Mouse (Mus musculus): ENCODE data around the gene Prickle4. TPM values are rescaled to one million over a fixed set of nuclear protein-coding genes. Genes with fewer than 3 reads are reported as not detected.

Gene Prickle4
- polyA plus RNA-seq (2015; fragmentation: Nextera tagmentation; extraction: Ambion mirVana): 0.34 and 0.42 TPM in 2 replicates

DNA sequence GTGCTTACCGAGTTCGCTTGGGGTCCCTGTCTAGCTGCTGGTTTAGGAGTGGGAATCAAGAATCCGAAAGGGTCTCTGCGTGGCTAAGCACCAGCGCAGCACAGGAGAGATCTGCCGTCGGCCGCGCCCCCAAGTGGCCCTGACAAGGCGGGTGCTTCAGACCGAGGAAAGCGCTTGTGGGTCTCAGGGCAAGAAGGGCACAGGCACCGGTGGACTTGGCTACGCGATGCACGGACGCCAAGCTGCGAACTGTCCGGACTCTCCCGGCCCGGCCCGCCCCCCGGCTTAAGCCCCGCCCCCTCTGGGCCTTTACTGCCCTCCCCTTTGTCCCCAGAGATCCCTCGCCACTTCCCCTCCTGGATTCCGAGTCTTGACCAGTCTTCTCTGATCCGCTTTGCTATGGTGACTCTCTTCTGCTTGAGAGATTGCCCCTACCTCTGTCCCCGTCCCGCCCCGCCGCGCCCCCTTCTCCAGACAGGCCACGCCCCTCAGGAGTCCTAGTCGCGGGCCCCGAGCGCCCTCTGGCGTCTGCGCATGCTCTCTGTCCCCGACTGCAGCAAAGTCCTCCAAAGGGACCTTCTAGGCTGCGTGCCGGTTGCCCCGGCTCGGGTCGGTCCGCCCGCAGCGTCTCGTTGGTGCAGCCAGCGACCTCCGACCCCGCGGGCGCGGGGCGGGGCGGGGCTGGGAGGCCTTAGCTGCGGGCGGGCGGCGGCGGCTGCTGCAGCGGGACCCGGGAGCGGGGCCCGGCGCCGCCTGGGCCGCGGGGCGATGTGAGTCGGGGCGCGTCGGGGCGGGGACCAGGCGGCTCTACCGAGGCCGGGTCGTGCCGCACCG, at the start of gene Prickle4:
Gene Prickle4 (minus strand): TSS at position 234 of the 834 bp plus-strand sequence.
- H3K4me3 ChIP-seq (replicated peaks): peak within 1 kb of the TSS; percentile 78
- no peaks in the 10 kb centered on the region for H3K36me3 ChIP-seq
- H3K4me2 ChIP-seq: peak within 1 kb of the TSS; percentile 95
- peak within 1 kb of the TSS; percentile 65; the same call in 1 of the 2 replicates for H3K27ac ChIP-seq
- WGBS: under 1% methylated on average over 69 of the region's 82 CpGs
- H3K9ac ChIP-seq: peak within 1 kb of the TSS; percentile 42
- peak; percentile 88 for ATAC-seq (ENCODE audit: insufficient read depth, low FRiP score, low read depth)
- no peaks in the 10 kb centered on the region for H3K27me3 ChIP-seq (replicated peaks)
- no peaks in the 10 kb centered on the region for H3K9me3 ChIP-seq
- H3K4me1 ChIP-seq: peaks cover 9% of the 10 kb centered on the region

DNA sequence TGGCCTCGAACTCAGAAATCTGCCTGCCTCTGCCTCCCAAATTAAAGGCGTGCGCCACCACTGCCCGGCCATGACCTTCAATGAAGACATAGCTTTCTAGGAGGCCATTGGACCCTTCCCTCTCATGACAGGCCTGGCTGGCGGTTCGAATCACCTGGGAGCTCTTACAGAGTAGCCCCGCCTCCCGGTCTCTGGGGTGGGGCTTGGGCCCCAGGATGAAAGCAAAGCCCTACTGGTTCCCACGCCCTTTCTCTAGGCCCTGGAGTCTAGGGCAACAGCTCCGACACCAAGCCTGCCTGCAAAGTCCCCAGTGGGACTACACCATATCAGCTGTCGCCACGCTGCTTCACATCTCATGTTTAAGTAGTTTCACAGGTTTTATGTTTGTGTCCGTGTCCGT, 49.5 kb upstream of the Prickle4 start:
- H3K4me3 ChIP-seq (replicated peaks): no peak overlapping the region
- no peaks in the 10 kb centered on the region for H3K9me3 ChIP-seq
- 90% methylated on average over 14 of the region's 14 CpGs for WGBS
- peaks cover 15% of the 10 kb centered on the region for H3K4me1 ChIP-seq
- no peak for ATAC-seq (ENCODE audit: insufficient read depth, low FRiP score, low read depth)
- H3K36me3 ChIP-seq: no peaks in the 10 kb centered on the region
- H3K9ac ChIP-seq: no peak overlapping the region
- H3K4me2 ChIP-seq: no peak overlapping the region
- no peak overlapping the region for H3K27ac ChIP-seq
- H3K27me3 ChIP-seq (replicated peaks): no peaks in the 10 kb centered on the region

DNA sequence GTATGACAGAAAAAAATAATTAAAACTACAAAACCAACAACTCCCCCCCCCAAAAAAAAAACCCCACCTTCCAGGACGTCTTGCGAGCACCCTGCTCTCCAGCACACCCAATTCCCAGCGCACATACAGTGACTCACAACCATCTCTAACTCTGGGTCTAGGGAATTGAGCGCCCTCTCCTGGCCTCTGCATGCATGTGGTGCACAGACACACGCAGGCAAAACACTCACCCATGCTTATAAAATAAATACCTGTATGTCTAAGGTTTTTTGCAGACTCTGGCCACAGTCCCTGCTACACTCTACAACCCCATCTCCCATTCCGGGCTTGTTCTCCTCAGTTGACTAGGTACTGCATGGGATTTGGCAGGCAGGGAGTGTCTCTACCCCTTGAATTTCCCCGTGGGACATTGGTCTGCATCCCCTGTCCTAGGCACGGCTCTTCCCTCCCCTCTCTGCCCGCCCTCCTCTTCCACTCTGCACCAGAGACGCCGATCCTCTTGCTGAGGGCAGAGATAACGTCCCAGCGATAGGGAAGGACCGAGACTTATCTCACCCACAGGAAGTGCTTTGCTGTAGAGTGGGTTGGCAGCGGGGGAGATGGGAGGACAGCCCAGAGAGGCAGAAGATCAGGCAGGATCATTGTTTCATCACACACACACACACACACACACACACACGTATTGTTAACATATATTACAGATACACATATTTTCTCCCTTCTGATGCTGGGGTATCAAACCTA, 48.6 kb upstream of the Prickle4 start:
- H3K4me2 ChIP-seq: no peak overlapping the region
- no peaks in the 10 kb centered on the region for H3K36me3 ChIP-seq
- no peaks in the 10 kb centered on the region for H3K9me3 ChIP-seq
- 40% methylated on average over 16 of the region's 16 CpGs for WGBS
- H3K4me1 ChIP-seq: peaks cover 12% of the 10 kb centered on the region
- no peak for ATAC-seq (ENCODE audit: insufficient read depth, low FRiP score, low read depth)
- H3K9ac ChIP-seq: no peak overlapping the region
- no peak overlapping the region for H3K27ac ChIP-seq
- no peak overlapping the region for H3K4me3 ChIP-seq (replicated peaks)
- no peaks in the 10 kb centered on the region for H3K27me3 ChIP-seq (replicated peaks)

DNA sequence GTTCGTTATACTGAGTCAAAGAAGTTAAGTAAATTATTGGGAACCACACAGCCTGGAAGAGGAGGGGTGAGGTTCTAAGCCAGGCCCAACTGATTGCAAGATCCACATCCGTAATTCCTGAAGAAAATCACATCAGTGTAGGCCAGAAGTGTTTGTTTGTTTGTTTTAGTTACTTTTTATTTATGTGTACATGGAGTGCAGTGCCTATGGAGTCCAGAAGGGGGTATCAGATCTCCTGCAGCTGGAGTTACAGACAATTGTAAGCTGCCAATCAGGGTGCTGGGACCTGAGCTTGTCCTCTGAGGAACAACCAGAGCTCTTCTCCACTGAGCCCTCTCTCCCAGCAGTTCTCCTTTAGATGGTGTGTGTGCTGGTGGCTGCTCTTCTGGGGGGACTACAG, 45.6 kb upstream of the Prickle4 start:
- ATAC-seq (ENCODE audit: insufficient read depth, low FRiP score, low read depth): no peak
- Histone ChIP-seq H3K4me1 (peaks cover 17% of the 10 kb centered on the region), H3K27me3 (replicated peaks) (no peaks in the 10 kb centered on the region), H3K9ac (no peak overlapping the region), H3K4me3 (replicated peaks) (no peak overlapping the region), H3K9me3 (no peaks in the 10 kb centered on the region), H3K4me2 (no peak overlapping the region), H3K27ac (no peak overlapping the region), H3K36me3 (no peaks in the 10 kb centered on the region)
- WGBS: 87% methylated on average over 2 of the region's 2 CpGs

DNA sequence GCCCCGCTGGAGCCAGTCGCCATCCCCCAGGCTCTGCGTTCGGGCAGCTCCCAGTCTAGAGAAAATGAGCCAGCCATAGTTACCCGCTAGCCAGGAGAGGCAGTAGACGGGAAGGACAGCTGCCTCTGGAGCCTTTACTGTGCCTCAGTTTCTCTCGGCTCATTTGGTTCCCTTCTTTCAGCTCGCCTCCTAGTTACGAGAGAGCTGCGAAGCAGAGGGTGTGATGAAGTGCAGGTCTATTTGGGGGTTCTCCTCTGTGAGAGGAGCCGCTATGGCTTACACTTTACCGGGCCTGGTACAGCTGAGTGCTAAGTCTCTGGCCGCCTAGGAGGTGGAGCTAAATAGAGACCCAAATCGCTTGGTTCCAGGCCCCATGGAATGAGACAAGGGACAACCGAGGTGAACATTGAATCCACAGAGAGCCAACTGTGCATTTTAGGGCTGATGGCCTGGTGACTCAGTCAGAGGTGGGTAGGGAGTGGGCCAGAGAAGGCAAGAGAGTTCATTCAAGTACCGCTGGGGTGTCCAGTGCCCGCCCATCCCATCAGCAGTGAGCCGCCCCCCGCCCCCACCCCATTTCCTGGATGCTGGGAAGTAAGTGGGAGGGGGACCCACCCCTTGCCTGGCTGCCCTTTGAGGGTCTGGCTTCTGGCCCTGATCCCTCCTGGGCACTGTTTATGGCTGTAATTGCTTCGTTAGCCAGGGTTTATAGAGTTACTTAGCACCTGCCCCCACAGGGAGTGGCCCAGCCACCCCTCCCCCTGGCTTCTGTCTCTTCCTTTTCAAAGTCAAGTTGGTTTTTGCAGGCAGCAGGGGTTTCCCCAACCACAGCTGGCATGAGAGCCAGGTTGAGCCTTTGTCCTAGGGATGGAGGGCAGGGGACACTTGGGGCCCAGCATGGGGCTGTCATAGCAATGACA, 44.6 kb upstream of the Prickle4 start:
- Histone ChIP-seq H3K4me1 (peaks cover 17% of the 10 kb centered on the region), H3K27ac (0 out of 2 replicates have a peak overlapping the region, but pooled peaks have one; percentile 78), H3K4me3 (replicated peaks) (peak overlapping the region; percentile 77), H3K36me3 (no peaks in the 10 kb centered on the region), H3K9ac (peak overlapping the region; percentile 18; the same call in 1 of the 2 replicates), H3K4me2 (peak overlapping the region; percentile 99), H3K9me3 (no peaks in the 10 kb centered on the region), H3K27me3 (replicated peaks) (no peaks in the 10 kb centered on the region)
- WGBS: 18% methylated on average over 20 of the region's 20 CpGs
- no peak for ATAC-seq (ENCODE audit: insufficient read depth, low FRiP score, low read depth)

DNA sequence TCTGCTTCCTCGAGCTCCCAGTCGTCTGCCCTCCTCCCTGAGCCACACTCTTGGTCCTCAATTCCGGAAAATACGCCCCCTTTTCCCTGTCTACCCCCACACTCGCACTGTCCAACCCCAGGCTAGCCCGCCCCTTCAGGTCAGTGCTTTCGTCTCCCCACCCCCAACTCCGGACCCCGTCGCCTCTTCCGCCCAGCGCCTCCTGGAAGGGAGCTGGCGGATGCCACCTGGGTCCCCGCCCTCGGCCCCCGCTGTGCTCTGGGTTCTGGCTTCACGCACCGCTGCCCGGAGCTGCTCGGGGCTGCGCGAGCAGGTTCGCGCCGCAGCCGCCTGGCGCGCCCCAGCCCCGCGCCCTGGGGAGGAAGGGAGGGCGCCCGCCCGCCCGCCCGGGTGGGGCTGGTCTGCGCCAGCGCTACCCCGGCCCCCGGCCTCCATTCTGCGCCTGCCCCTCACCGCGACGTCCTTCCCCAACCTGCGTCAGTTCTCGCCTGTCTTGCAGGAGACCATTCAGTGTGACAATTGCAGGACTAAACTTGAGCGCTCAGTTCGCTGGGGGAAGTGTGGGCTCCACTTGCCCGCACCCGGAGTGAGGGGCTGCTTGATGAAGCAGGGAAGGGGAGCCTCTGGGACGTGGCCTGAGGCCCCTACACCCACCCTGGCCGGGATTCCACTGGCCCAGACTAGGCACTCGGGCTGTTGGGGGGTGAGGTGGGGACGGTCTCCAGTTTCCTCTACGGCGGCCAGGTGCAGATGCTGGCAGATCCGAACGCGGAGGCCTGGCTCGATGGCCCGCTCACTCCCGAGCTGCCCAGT, 43.7 kb upstream of the Prickle4 start:
- peak; percentile 38 for ATAC-seq (ENCODE audit: insufficient read depth, low FRiP score, low read depth)
- Histone ChIP-seq H3K4me2 (peak overlapping the region; percentile 99), H3K36me3 (no peaks in the 10 kb centered on the region), H3K27me3 (replicated peaks) (no peaks in the 10 kb centered on the region), H3K4me3 (replicated peaks) (peak overlapping the region; percentile 77), H3K27ac (peak overlapping the region; percentile 78), H3K4me1 (peaks cover 17% of the 10 kb centered on the region), H3K9ac (peak overlapping the region; percentile 48), H3K9me3 (no peaks in the 10 kb centered on the region)
- WGBS: 1% methylated on average over 57 of the region's 61 CpGs

DNA sequence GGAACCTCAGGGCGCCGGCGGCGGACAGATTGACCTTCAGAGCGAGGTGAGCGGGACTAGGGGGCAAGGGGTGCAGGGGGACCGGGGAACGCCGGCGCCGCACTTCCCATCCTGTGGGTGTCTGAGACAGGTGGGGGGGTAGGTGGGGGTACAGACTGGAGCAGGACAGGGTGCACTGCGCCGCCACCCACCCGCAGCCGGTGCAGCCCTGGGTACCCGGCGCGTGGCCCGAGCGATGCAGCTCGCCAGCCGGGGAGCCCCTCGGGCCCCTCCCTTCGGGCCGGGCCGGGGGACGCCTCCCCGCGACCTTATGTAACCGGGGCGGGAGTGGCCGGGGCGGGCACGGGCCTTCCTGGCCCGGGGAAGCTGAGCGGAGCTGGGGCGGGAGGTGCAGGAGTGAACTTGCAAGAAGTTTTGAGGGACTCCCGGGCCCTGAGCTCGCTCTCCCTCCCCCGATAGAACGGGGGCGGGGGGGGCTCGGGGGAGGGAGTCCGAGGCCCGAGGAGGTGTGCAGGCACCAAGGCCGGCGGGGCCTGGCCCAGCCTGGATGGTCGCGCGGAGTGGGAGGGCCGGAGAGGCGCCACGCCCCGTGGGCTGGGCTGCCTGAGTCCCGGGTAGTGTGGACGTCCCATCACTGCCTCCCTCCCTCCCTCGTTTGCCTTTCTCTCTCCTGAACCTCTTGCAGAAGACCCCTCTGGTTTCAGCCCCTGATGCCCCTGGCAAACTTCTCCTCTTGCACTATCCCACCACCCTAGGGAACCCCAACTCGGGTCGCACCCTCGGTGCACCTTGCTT, 42.9 kb upstream of the Prickle4 start:
- no peaks in the 10 kb centered on the region for H3K36me3 ChIP-seq
- ATAC-seq (ENCODE audit: insufficient read depth, low FRiP score, low read depth): peak; percentile 91
- peaks cover 17% of the 10 kb centered on the region for H3K4me1 ChIP-seq
- 0% methylated on average over 46 of the region's 60 CpGs for WGBS
- no peaks in the 10 kb centered on the region for H3K9me3 ChIP-seq
- H3K27me3 ChIP-seq (replicated peaks): no peaks in the 10 kb centered on the region
- peak overlapping the region; percentile 58 for H3K9ac ChIP-seq
- H3K4me2 ChIP-seq: peak overlapping the region; percentile 99
- H3K4me3 ChIP-seq (replicated peaks): peak overlapping the region; percentile 77
- peak overlapping the region; percentile 78 for H3K27ac ChIP-seq

DNA sequence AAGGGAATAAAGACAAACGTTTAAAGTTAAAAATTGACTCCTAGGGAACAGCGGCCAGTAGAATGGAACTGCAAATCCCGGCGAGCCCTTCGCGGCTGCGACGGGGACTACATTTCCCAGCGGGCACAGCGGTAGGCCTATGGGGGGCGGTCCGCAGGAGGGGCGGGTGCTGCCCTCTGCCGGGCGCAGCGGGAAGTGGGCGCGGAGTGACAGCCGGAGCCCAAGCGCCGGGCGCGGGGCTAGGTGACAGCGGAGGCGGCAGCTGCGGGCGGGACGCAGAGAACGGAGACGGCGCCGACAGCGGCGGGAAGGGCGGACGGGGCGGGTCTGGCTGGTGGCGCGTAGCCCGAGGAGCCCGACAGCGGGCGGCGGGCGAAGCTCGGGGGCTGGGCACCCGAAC, 42.3 kb upstream of the Prickle4 start, which contains the start of gene Tfeb:
Gene Tfeb (plus strand): TSS at position 175 of the 400 bp plus-strand sequence.
- H3K9me3 ChIP-seq: no peaks in the 10 kb centered on the region
- no peaks in the 10 kb centered on the region for H3K36me3 ChIP-seq
- peak within 1 kb of the TSS; percentile 58 for H3K9ac ChIP-seq
- peak within 1 kb of the TSS; percentile 99 for H3K4me2 ChIP-seq
- H3K4me1 ChIP-seq: peaks cover 17% of the 10 kb centered on the region
- peak; percentile 59 for ATAC-seq (ENCODE audit: insufficient read depth, low FRiP score, low read depth)
- H3K4me3 ChIP-seq (replicated peaks): peak within 1 kb of the TSS; percentile 77
- H3K27ac ChIP-seq: peak within 1 kb of the TSS; percentile 78
- under 1% methylated on average over 38 of the region's 47 CpGs for whole genome bisulfite sequencing
- no peaks in the 10 kb centered on the region for H3K27me3 ChIP-seq (replicated peaks)

DNA sequence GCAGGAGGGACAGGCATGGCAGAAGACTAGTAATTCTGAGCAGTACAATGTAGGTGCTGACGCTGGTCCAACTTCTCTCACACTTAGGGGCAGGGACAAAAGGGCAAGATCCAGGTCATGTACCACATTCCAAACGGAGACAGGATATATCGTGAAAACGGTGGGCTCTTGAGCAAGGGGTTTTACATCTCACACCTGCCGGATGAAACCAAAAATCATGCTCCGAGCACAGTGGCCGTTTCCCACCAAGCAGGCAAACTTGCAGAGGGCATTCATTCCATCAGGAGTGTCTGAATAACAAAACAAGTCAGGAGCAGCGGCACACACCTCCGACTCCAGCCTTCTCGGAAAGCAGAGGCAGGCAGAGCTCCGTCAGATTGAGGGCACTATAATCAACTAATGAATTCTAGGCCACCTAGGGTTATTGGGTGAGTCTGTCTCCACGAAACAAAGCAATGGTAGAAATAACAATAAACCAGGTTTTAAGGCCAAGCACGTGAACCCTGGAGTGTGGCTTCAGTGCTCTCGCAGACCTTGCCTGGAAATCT, 41.1 kb upstream of the Prickle4 start:
- no peak overlapping the region for H3K4me2 ChIP-seq
- no peaks in the 10 kb centered on the region for H3K36me3 ChIP-seq
- no peak overlapping the region for H3K27ac ChIP-seq
- WGBS: 73% methylated on average over 14 of the region's 14 CpGs
- no peak overlapping the region for H3K9ac ChIP-seq
- H3K4me3 ChIP-seq (replicated peaks): no peak overlapping the region
- peaks cover 17% of the 10 kb centered on the region for H3K4me1 ChIP-seq
- no peak for ATAC-seq (ENCODE audit: insufficient read depth, low FRiP score, low read depth)
- no peaks in the 10 kb centered on the region for H3K27me3 ChIP-seq (replicated peaks)
- H3K9me3 ChIP-seq: no peaks in the 10 kb centered on the region
